Mouse (Mus musculus) left cerebral cortex, adult 2 months (tissue): Measurements from ENCODE around the gene Tmem200c. TPM values are rescaled to one million over a fixed set of nuclear protein-coding genes. Genes with fewer than 3 reads are reported as not detected.

Experiments used
- DNase-seq, 2 experiments: peaks; one replicate each; pipeline ENCODE4 v3.0.0; 2021 to 2022; ENCODE audit warnings: low spot score in 2 of 2, mixed read lengths in 1 of 2; ENCODE audit errors: extremely low spot score in 1 of 2
- H3K27ac ChIP-seq: fragments of 200-600 bp; 2 replicates; pipeline ENCODE4 v1.8.1; 2022
- H3K4me3 ChIP-seq: fragments of 200-600 bp; 2 replicates; pipeline ENCODE4 v1.8.1; 2022
- CTCF ChIP-seq: fragments of 200-600 bp; IDR thresholded peaks from 2 replicates; pipeline ENCODE4 v1.8.1; 2022; ENCODE audit warnings: antibody characterized with exemption, mild to moderate bottlenecking, moderate library complexity
- intact Hi-C: fragments of 180-260 bp; cut with DNase I; formaldehyde crosslinking; loops from one replicate; pipeline ENCODE4 v1.15.1; 2025
- long read RNA-seq, 2 experiments: library from polyadenylated mRNA; stranded (forward); transcript quantifications; one replicate each; pipeline ENCODE4 v2.0.0; 2021; ENCODE audit warnings: borderline mapping rate in 2 of 2
- total RNA-seq, 2 experiments: library from RNA; stranded (reverse); gene quantifications; 2 replicates each; pipeline ENCODE4 v1.2.3; 2021

The Tmem200c gene
- total RNA-seq: 10 to 100 TPM; 20.3 to 21.1 TPM
- long read RNA-seq, experiment 1: 0 reads
- long read RNA-seq, experiment 2: 0 reads

GRCm38 (mm10) chr17:68826323-68826722 lies at the start of gene Tmem200c:
TSS of gene Tmem200c (plus strand) at chr17:68826623.
- Histone ChIP-seq H3K27ac (no peak within 1 kb of the TSS), H3K4me3 (no peak within 1 kb of the TSS)
- no peak for DNase-seq
- no peak for TF ChIP-seq CTCF
- intact Hi-C loops: no loop called here

GRCm38 (mm10) chr17:68793741-68794140 lies 32.7 kb upstream of the Tmem200c start:
- Histone ChIP-seq H3K4me3 (no peak overlapping the region), H3K27ac (no peak overlapping the region)
- intact Hi-C loops: no loop called here
- TF ChIP-seq CTCF: no peak
- no peak for DNase-seq

GRCm38 (mm10) chr17:68836655-68837012 lies 10.2 kb downstream of the Tmem200c start:
- intact Hi-C loops: loop anchor here (5.0 kb wide), 1 partner anchor 64 kb away; no protein-coding TSS in a partner anchor
- Histone ChIP-seq H3K27ac (peak overlapping the region; percentile 94), H3K4me3 (peak overlapping the region; percentile 59)
- no peak; the same call in 1 of the 2 replicates for TF ChIP-seq CTCF
- peak in 1 of 2 experiments; percentile 22 for DNase-seq

- no peak; the same call in 1 of the 2 replicates for TF ChIP-seq CTCF
- H3K4me3 ChIP-seq: peak overlapping the region; percentile 59
- intact Hi-C loops: loop anchor here (5.0 kb wide), 1 partner anchor 65 kb away; no protein-coding TSS in a partner anchor
- peak; percentile 60 to 62 for DNase-seq
- peak overlapping the region; percentile 94 for H3K27ac ChIP-seq
Measured at GRCm38 (mm10) chr17:68837013-68837858, 10.8 kb downstream of the Tmem200c start.

- Histone ChIP-seq H3K27ac (peak overlapping the region; percentile 94), H3K4me3 (peak overlapping the region; percentile 59)
- intact Hi-C loops: loop anchor here (2.0 to 5.0 kb wide), 2 partner anchors 66 to 79 kb away; no protein-coding TSS in a partner anchor
- peak in 1 of 2 experiments; percentile 38 for DNase-seq
- TF ChIP-seq CTCF: no peak
Measured at GRCm38 (mm10) chr17:68837859-68838194, 11.4 kb downstream of the Tmem200c start.

GRCm38 (mm10) chr17:68839888-68840571 lies 13.6 kb downstream of the Tmem200c start:
- peak overlapping the region; percentile 59 for H3K4me3 ChIP-seq
- no peak for TF ChIP-seq CTCF
- peak in 1 of 2 experiments; percentile 25 for DNase-seq

GRCm38 (mm10) chr17:68840572-68840939 lies 14.1 kb downstream of the Tmem200c start:
- Histone ChIP-seq H3K27ac (peak overlapping the region; percentile 84), H3K4me3 (peak overlapping the region; percentile 49)
- no peak for DNase-seq
- intact Hi-C loops: no loop called here
- TF ChIP-seq CTCF: no peak

More at GRCm38 (mm10) chr17:68839888-68840571, 13.6 kb downstream of the Tmem200c start:
- peak overlapping the region; percentile 84 for H3K27ac ChIP-seq
- intact Hi-C loops: loop anchor here (2.0 to 5.0 kb wide), 2 partner anchors 68 to 81 kb away; no protein-coding TSS in a partner anchor

- peak overlapping the region; percentile 49 for H3K4me3 ChIP-seq
- TF ChIP-seq CTCF: peak; percentile 67
- peak overlapping the region; percentile 84 for H3K27ac ChIP-seq
- DNase-seq: peak; percentile 63 to 68
- intact Hi-C loops: no loop called here
Measured at GRCm38 (mm10) chr17:68841097-68841891, 14.9 kb downstream of the Tmem200c start.

- DNase-seq: peak in 1 of 2 experiments; percentile 22
- H3K4me3 ChIP-seq: peak overlapping the region; percentile 49
- intact Hi-C loops: loop anchor here (2.0 kb wide), 1 partner anchor 199 kb away; no protein-coding TSS in a partner anchor
- no peak; the same call in 1 of the 2 replicates for TF ChIP-seq CTCF
- H3K27ac ChIP-seq: peak overlapping the region; percentile 84
Measured at GRCm38 (mm10) chr17:68841892-68842252, 15.4 kb downstream of the Tmem200c start.

- Histone ChIP-seq H3K4me3 (no peak overlapping the region), H3K27ac (0 out of 2 replicates have a peak overlapping the region, but pooled peaks have one; percentile 3)
- TF ChIP-seq CTCF: no peak
- intact Hi-C loops: no loop called here
- peak; percentile 23 to 28 for DNase-seq
Measured at GRCm38 (mm10) chr17:68845931-68846330, 19.5 kb downstream of the Tmem200c start.

GRCm38 (mm10) chr17:68848739-68849138 lies 22.3 kb downstream of the Tmem200c start:
- DNase-seq: no peak
- Histone ChIP-seq H3K4me3 (no peak overlapping the region), H3K27ac (no peak overlapping the region)
- intact Hi-C loops: no loop called here
- peak; percentile 26 for TF ChIP-seq CTCF
